Mouse (Mus musculus) midbrain, embryonic 13.5 days (tissue): Measurements from ENCODE around the gene Chaf1a. TPM values are rescaled to one million over a fixed set of nuclear protein-coding genes. Genes with fewer than 3 reads are reported as not detected.

Experiments used
- ATAC-seq: fragments of 200-750 bp; cut with Nextera tagmentation; 2 replicates; pipeline ENCODE4 v1.8.0; 2017; ENCODE audit warnings: mild to moderate bottlenecking, moderate TSS enrichment, moderate library complexity
- H3K27ac ChIP-seq: fragments of 300-500 bp; sonication (generic); 2 replicates; pipeline ENCODE4 v1.5.1; 2015; ENCODE audit warnings: inconsistent platforms, mild to moderate bottlenecking, moderate library complexity
- H3K27me3 ChIP-seq: fragments of 300-500 bp; sonication (generic); 2 replicates; pipeline ENCODE4 v1.6.1; 2015; ENCODE audit warnings: mild to moderate bottlenecking, inconsistent platforms
- H3K36me3 ChIP-seq: fragments of 300-500 bp; sonication (generic); 2 replicates; pipeline ENCODE4 v1.6.1; 2015; ENCODE audit warnings: mild to moderate bottlenecking, inconsistent platforms
- H3K4me1 ChIP-seq: fragments of 300-500 bp; sonication (generic); replicated peaks from 2 replicates; pipeline ENCODE4 v1.6.1; 2015; ENCODE audit warnings: inconsistent platforms
- H3K4me2 ChIP-seq: fragments of 300-500 bp; sonication (generic); replicated peaks from 2 replicates; pipeline ENCODE4 v1.6.1; 2015; ENCODE audit warnings: moderate library complexity, mild to moderate bottlenecking, inconsistent platforms
- H3K4me3 ChIP-seq: fragments of 300-500 bp; sonication (generic); replicated peaks from 2 replicates; pipeline ENCODE4 v1.5.1; 2015; ENCODE audit warnings: mild to moderate bottlenecking, inconsistent platforms
- H3K9ac ChIP-seq: fragments of 300-500 bp; sonication (generic); replicated peaks from 2 replicates; pipeline ENCODE4 v1.6.1; 2015; ENCODE audit warnings: mild to moderate bottlenecking, inconsistent platforms
- H3K9me3 ChIP-seq: fragments of 300-500 bp; sonication (generic); 2 replicates; pipeline ENCODE4 v1.6.1; 2016; ENCODE audit warnings: mild to moderate bottlenecking, inconsistent platforms
- WGBS: fragments of 180-500 bp; shearing (Covaris S2); methylation state at CpG from one replicate; pipeline ENCODE4 v1.1.7; 2015; 5-methylcytosine and 5-hydroxymethylcytosine counted together
- polyA plus RNA-seq: library from polyadenylated mRNA; unstranded; fragments of >200 nt; fragmentation: Nextera tagmentation; extraction: Ambion mirVana; gene quantifications from 2 replicates; pipeline ENCODE4 v1.2.1, GENCODE M21; 2015

Chaf1a gene
- polyA plus RNA-seq, 1 experiment from 2014 or later = 11.0 TPM

DNA sequence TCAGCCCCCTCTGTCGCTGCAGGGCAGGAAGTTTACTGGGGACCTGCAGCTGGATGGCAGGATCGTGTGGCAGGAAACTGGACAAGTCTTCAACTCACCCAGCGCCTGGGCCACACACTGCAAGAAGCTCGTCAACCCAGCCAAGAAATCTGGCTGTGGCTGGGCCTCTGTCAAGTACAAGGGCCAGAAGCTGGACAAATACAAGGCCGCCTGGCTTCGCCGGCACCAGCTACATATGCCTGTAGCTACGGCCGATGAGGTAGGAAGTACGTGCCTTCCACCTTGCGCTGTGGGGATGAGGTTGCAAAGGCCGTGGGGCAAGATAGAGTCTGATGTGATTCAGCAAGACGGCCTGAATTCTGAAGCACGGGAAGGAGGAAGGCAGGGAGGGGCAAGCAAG lies 30.0 kb upstream of the Chaf1a start:
- peak overlapping the region; percentile 93; the same call in 1 of the 2 replicates for H3K27ac ChIP-seq
- WGBS = 70% methylated on average over 14 of the region's 14 CpGs

GRCm38 (mm10) chr17:56010681-56011080 lies 29.6 kb upstream of the Chaf1a start:
- 10% methylated on average over 9 of the region's 9 CpGs for WGBS
- Histone ChIP-seq H3K9ac (peak overlapping the region; percentile 76), H3K4me1 (peaks cover 39% of the 10 kb centered on the region), H3K36me3 (peaks cover 47% of the 10 kb centered on the region), H3K4me3 (peak overlapping the region; percentile 55), H3K9me3 (no peaks in the 10 kb centered on the region), H3K4me2 (peak overlapping the region; percentile 80), H3K27me3 (no peaks in the 10 kb centered on the region), H3K27ac (no peak overlapping the region)
- no peak for ATAC-seq

More for the DNA sequence above, 30.0 kb upstream of the Chaf1a start:
- ATAC-seq = no peak
- Histone ChIP-seq H3K27me3 (0 out of 2 replicates have a peak, but pooled peaks cover 3% of the 10 kb centered on the region), H3K4me3 (peak overlapping the region; percentile 55), H3K9me3 (no peaks in the 10 kb centered on the region), H3K4me1 (peaks cover 39% of the 10 kb centered on the region), H3K4me2 (peak overlapping the region; percentile 80), H3K9ac (peak overlapping the region; percentile 76), H3K36me3 (peaks cover 43% of the 10 kb centered on the region)

DNA sequence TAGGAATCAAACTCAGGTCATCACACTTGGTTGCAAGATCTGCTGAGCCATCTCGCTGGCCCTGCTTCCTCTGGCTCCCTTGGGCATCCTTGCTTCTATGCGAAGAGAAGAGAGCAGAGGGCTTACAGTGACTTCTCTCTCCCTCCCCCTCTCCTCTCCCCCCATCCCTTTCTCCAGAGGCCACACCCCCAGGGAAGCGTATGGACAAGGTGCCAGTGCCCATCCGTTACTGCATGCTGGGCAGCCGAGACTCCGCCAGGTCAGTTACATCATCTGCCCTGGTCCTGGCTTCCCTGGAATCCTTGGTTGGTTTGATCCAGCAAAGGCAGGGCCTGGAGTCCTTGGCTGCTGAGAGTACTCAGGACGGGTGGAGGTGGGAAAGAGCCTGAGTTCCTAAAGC lies 28.8 kb upstream of the Chaf1a start:
- H3K4me1 ChIP-seq = peaks cover 39% of the 10 kb centered on the region
- H3K27ac ChIP-seq = no peak overlapping the region
- H3K9me3 ChIP-seq = no peaks in the 10 kb centered on the region
- H3K36me3 ChIP-seq = peaks cover 55% of the 10 kb centered on the region
- 87% methylated on average over 7 of the region's 7 CpGs for WGBS
- 0 out of 2 replicates have a peak overlapping the region, but pooled peaks have one; percentile 55 for H3K4me3 ChIP-seq
- no peaks in the 10 kb centered on the region for H3K27me3 ChIP-seq
- H3K4me2 ChIP-seq = peak overlapping the region; percentile 80
- no peak for ATAC-seq
- H3K9ac ChIP-seq = peak overlapping the region; percentile 76

- WGBS = 97% methylated on average over 9 of the region's 9 CpGs
- no peaks in the 10 kb centered on the region for H3K27me3 ChIP-seq
- no peak overlapping the region for H3K4me3 ChIP-seq
- ATAC-seq = no peak
- no peak overlapping the region for H3K4me2 ChIP-seq
- H3K36me3 ChIP-seq = peaks cover 92% of the 10 kb centered on the region
- H3K9me3 ChIP-seq = no peaks in the 10 kb centered on the region
- H3K9ac ChIP-seq = no peak overlapping the region
- no peak overlapping the region for H3K27ac ChIP-seq
- H3K4me1 ChIP-seq = peaks cover 22% of the 10 kb centered on the region
Measured at GRCm38 (mm10) chr17:56015293-56015692, 24.9 kb upstream of the Chaf1a start.

GRCm38 (mm10) chr17:56016382-56016781 lies 23.9 kb upstream of the Chaf1a start:
- no peak overlapping the region for H3K4me2 ChIP-seq
- H3K27ac ChIP-seq = no peak overlapping the region
- H3K9ac ChIP-seq = no peak overlapping the region
- no peak overlapping the region for H3K4me3 ChIP-seq
- ATAC-seq = no peak
- H3K4me1 ChIP-seq = peaks cover 21% of the 10 kb centered on the region
- H3K36me3 ChIP-seq = peaks cover 85% of the 10 kb centered on the region
- H3K9me3 ChIP-seq = no peaks in the 10 kb centered on the region
- 91% methylated on average over 8 of the region's 8 CpGs for WGBS
- H3K27me3 ChIP-seq = no peaks in the 10 kb centered on the region

DNA sequence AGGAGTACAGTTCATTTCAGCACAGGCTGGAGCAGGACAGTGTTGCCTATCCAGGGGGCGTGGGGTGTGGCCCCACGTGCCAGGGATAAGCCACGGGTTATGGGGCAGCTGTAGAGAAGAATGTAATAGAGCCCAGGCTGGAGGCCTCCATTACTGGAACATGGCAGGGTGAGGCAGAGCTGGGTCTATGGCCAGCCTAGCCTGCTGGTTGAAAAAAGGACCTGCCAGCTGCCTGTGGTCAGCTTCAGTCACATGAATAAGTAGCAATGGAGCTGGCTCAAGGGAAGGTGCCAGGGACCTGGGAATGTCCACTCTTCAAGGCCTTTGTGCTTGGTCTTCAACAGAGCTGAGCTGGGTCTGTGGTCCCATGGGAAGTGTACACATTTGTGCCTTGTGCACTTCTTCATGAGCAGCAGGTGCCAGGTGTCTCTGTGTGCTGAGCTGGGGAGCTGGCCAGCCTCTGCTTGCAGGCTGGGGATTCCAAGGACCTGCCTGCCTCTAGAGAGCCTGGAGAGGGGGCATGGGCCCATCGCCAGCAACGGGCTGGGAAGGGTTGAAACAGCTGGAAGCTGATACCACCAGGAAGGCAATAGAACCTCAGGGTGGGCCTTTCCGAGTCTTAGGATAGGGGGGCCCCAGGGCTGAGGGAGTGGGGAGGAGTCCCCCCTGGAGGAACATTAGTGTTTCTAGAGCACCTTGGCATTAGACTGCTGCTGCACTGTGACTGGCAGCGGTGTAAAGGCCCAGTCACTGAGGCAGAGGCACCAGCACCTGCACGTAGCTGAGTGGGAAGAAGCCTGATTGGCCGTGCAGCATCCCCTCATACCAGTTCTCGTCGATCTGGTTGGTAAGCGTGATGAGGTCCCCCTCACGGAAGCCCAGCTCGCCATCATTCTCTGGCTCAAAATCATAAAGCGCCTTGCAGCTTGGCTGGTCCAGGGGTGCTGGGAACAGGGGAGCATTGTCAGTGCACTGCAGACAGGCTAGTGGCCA lies 23.1 kb upstream of the Chaf1a start:
- H3K4me1 ChIP-seq = peaks cover 21% of the 10 kb centered on the region
- no peak overlapping the region for H3K9ac ChIP-seq
- H3K27ac ChIP-seq = peak overlapping the region; percentile 62
- H3K4me3 ChIP-seq = no peak overlapping the region
- peaks cover 78% of the 10 kb centered on the region for H3K36me3 ChIP-seq
- H3K27me3 ChIP-seq = no peaks in the 10 kb centered on the region
- H3K4me2 ChIP-seq = no peak overlapping the region
- WGBS = 87% methylated on average over 15 of the region's 15 CpGs
- no peaks in the 10 kb centered on the region for H3K9me3 ChIP-seq
- no peak for ATAC-seq

DNA sequence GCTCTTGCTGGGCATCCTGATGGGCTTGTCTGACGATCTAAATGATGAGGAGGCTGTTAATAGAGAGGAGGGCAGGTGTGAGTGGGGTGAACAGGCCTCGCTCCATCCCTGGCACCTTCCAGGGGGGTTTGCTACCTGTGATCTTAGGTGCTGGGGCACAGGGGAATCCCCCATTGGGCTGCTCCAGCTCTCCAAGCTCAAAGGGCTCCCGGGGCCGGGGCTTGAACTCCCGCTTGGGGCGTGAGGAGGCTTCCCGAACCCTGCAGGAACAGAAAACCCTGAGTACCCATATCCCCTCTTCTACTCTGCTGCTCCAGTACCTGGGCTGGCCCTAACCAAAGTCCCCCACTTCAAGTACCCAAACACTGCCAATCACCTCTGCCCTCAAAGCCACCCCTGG lies 22.4 kb upstream of the Chaf1a start:
- peak overlapping the region; percentile 62 for H3K27ac ChIP-seq
- 93% methylated on average over 7 of the region's 7 CpGs for WGBS

GRCm38 (mm10) chr17:56018347-56019131 lies 21.7 kb upstream of the Chaf1a start:
- peak; percentile 38 for ATAC-seq
- 78% methylated on average over 20 of the region's 20 CpGs for WGBS
- peaks cover 31% of the 10 kb centered on the region for H3K4me1 ChIP-seq
- H3K9ac ChIP-seq = no peak overlapping the region
- peak overlapping the region; percentile 62; the same call in 1 of the 2 replicates for H3K27ac ChIP-seq
- no peak overlapping the region for H3K4me3 ChIP-seq
- no peak overlapping the region for H3K4me2 ChIP-seq
- no peaks in the 10 kb centered on the region for H3K9me3 ChIP-seq
- H3K36me3 ChIP-seq = peaks cover 67% of the 10 kb centered on the region
- no peaks in the 10 kb centered on the region for H3K27me3 ChIP-seq

More for the DNA sequence above, 22.4 kb upstream of the Chaf1a start:
- no peak overlapping the region for H3K4me3 ChIP-seq
- H3K36me3 ChIP-seq = peaks cover 71% of the 10 kb centered on the region
- H3K4me1 ChIP-seq = peaks cover 24% of the 10 kb centered on the region
- no peak overlapping the region for H3K4me2 ChIP-seq
- ATAC-seq = peak; percentile 9
- no peaks in the 10 kb centered on the region for H3K9me3 ChIP-seq
- no peaks in the 10 kb centered on the region for H3K27me3 ChIP-seq
- no peak overlapping the region for H3K9ac ChIP-seq

DNA sequence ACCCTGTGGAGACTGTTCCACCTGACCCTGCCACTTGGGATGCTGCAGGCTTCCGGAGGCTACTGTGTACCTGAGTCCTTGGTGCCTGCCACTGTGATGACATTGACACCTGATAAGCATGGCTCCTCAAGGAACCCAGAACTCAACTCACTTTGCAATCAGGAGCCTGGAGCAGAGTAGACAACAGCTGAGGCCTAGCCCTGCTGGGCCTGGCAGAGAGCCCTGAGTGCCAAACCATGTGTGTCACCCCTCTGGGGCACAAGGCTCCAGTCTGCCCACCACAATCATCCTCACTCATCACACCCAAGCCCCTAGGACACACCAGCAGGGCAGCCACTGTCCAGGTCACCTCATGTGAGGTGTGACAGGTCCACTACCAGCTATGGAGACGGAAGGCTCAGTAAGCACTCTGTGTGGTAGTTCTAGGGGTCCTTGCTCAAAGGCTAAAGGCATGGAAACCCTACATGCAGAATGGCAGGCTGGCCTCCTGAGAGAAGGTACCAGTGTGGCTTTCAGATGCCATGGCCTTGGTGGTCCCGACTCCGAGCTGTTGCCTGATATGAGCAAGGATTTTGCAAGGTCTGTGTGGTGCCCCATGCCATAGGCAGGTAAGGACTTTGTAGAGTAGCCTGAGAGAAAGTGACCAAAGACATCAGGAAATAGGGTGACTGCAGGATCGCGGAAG lies 19.7 kb upstream of the Chaf1a start:
- no peak for ATAC-seq

GRCm38 (mm10) chr17:56021161-56021910 lies 18.9 kb upstream of the Chaf1a start:
- no peaks in the 10 kb centered on the region for H3K27me3 ChIP-seq
- ATAC-seq = no peak
- H3K36me3 ChIP-seq = peaks cover 51% of the 10 kb centered on the region
- H3K4me1 ChIP-seq = peaks cover 31% of the 10 kb centered on the region
- H3K9ac ChIP-seq = 0 out of 2 replicates have a peak overlapping the region, but pooled peaks have one; percentile 0
- WGBS = 84% methylated on average over 4 of the region's 4 CpGs
- H3K4me2 ChIP-seq = no peak overlapping the region
- no peak overlapping the region for H3K4me3 ChIP-seq
- peak overlapping the region; percentile 54; the same call in 1 of the 2 replicates for H3K27ac ChIP-seq
- H3K9me3 ChIP-seq = no peaks in the 10 kb centered on the region

More for the DNA sequence above, 19.7 kb upstream of the Chaf1a start:
- WGBS = 94% methylated on average over 6 of the region's 6 CpGs
- H3K4me2 ChIP-seq = no peak overlapping the region
- peak overlapping the region; percentile 54; the same call in 1 of the 2 replicates for H3K27ac ChIP-seq
- H3K4me1 ChIP-seq = peaks cover 31% of the 10 kb centered on the region
- H3K27me3 ChIP-seq = no peaks in the 10 kb centered on the region
- H3K36me3 ChIP-seq = peaks cover 59% of the 10 kb centered on the region
- H3K9me3 ChIP-seq = no peaks in the 10 kb centered on the region
- H3K4me3 ChIP-seq = no peak overlapping the region
- no peak overlapping the region for H3K9ac ChIP-seq
